Mouse (Mus musculus) right cerebral cortex, postnatal 14 days (tissue): ENCODE measurements at regions not wholly inside any gene's neighbourhood (a gene's known extent, or its start where the extent isn't known, plus 50 kb on each side); places are given as distances from the start of the nearest gene placed in this dataset.
A peak's percentile ranks its signal among the peaks of the same experiment; 100 is the strongest.

Experiments used
- DNase-seq: peaks from one replicate; pipeline ENCODE4 v3.0.0; 2022

DNA sequence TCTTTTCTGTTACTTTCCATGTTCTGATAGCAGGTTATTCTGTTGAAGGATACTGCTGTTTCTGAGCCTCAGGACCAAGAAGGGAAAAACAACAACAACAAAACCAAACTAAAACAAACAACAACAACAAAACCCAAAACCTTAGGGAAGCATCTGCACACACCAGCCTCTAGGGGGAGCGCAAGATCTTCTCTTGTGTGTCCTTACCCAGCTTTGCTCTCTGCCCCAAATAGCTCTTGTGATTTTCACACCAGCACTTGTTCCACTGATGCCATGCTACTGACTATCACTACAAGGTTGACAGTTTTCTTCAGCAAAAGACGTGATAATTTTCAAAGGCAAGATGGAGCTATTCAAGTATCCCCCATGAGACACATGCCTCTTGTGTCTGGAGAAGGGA, 59.8 kb upstream of the Nrg3 start:
- peak; percentile 26 for DNase-seq
